Mouse (Mus musculus) small intestine, adult 2 months (tissue): ENCODE measurements around the gene Renbp.

Experiments
- CTCF ChIP-seq: fragments of 200-500 bp; IDR thresholded peaks from 2 replicates; pipeline ENCODE4 v1.5.1; 2012; ENCODE audit warnings: low read depth, mild to moderate bottlenecking, control low read depth, inconsistent platforms, low read length, moderate library complexity, mixed read lengths; ENCODE audit not compliant: insufficient replicate concordance, insufficient read length; ENCODE audit errors: extremely low read depth
- POLR2A ChIP-seq: fragments of 200-500 bp; IDR thresholded peaks from 2 replicates; pipeline ENCODE4 v1.6.1; 2012; ENCODE audit warnings: low read depth, mild to moderate bottlenecking, control low read depth, inconsistent platforms, low read length, moderate library complexity

DNA sequence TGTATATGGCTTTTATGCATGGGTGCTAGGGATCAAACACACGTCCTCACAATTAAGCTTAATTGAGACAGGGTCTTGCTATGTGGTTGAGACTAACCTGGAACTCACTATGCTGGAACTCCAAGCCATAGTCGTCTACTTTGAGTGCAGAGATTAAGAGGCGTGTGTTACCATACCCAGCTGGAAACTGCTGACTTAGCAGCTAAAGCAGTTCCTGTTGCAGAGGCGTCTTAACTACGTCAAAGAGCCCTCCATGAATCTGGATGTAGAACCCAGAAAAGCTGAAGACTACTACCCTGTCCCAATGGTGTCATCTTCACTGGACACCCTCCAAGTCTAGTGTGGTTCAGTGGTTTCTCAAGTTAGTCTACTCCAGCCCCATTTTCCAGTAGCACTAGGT lies 12.0 kb downstream of the Renbp start:
- TF ChIP-seq CTCF, result no peak
- no peak for TF ChIP-seq POLR2A
